Mouse (Mus musculus) large intestine, adult 2 months (tissue): Measurements from ENCODE around the gene Ptprcap. TPM values are rescaled to one million over a fixed set of nuclear protein-coding genes. Genes with fewer than 3 reads are reported as not detected.

Experiments
- polyA plus RNA-seq: library from polyadenylated mRNA; depleted of rRNA; stranded (reverse); fragments of >200 nt; gene quantifications from 2 replicates; pipeline ENCODE4 v1.2.3, GENCODE M21; 2012; rRNA removed

Gene Ptprcap
- polyA plus RNA-seq, 1 experiment: 56.3 TPM

Other genes starting within 250 kb of the Ptprcap start
- 164 and 198 TPM in 2 replicates for gene Tcirg1, start 246.5 kb upstream of the Ptprcap start, polyA plus RNA-seq
- gene Ndufs8, start 240.8 kb upstream of the Ptprcap start, polyA plus RNA-seq: 417 TPM in 2 replicates
- 21.4 and 45.1 TPM in 2 replicates for gene Aldh3b1, start 223.8 kb upstream of the Ptprcap start, polyA plus RNA-seq
- 123 and 160 TPM in 2 replicates for gene Unc93b1, start 218.4 kb upstream of the Ptprcap start, polyA plus RNA-seq
- gene Aldh3b3, start 195.0 kb upstream of the Ptprcap start, polyA plus RNA-seq: 0.16 and 0.95 TPM in 2 replicates
- gene Aldh3b2, start 181.3 kb upstream of the Ptprcap start, polyA plus RNA-seq: 1.3 and 2.0 TPM in 2 replicates
- 42.5 and 88.2 TPM in 2 replicates for gene Acy3, start 167.0 kb upstream of the Ptprcap start, polyA plus RNA-seq
- not detected in 2 replicates for gene Tbx10, start 160.9 kb upstream of the Ptprcap start, polyA plus RNA-seq
- gene Nudt8, start 153.0 kb upstream of the Ptprcap start, polyA plus RNA-seq: 7.7 and 10.5 TPM in 2 replicates
- 1.0 and 2.2 TPM in 2 replicates for gene Gm49405, start 153.0 kb upstream of the Ptprcap start, polyA plus RNA-seq
- 6.8 and 7.3 TPM in 2 replicates for gene Doc2g, start 150.3 kb upstream of the Ptprcap start, polyA plus RNA-seq
- gene Ndufv1, start 140.8 kb upstream of the Ptprcap start, polyA plus RNA-seq: 152 and 205 TPM in 2 replicates
- gene Gstp1, start 115.6 kb upstream of the Ptprcap start, polyA plus RNA-seq: 910 and 1,226 TPM in 2 replicates
- gene Gstp2, start 107.6 kb upstream of the Ptprcap start, polyA plus RNA-seq: 188 and 228 TPM in 2 replicates
- 19.4 and 21.9 TPM in 2 replicates for gene Gstp3, start 94.0 kb upstream of the Ptprcap start, polyA plus RNA-seq
- gene Cabp2, start 72.0 kb upstream of the Ptprcap start, polyA plus RNA-seq: not detected in 2 replicates
- gene Cdk2ap2, start 56.4 kb upstream of the Ptprcap start, polyA plus RNA-seq: 319 and 372 TPM in 2 replicates
- 114 and 145 TPM in 2 replicates for gene Pitpnm1, start 53.6 kb upstream of the Ptprcap start, polyA plus RNA-seq
- 62.8 and 63.6 TPM in 2 replicates for gene Aip, start 27.7 kb upstream of the Ptprcap start, polyA plus RNA-seq
- 0.03 TPM in 1 of 2 replicates, not detected in the other for gene Gpr152, start 13.8 kb upstream of the Ptprcap start, polyA plus RNA-seq
- gene Cabp4, start 9.6 kb upstream of the Ptprcap start, polyA plus RNA-seq: 0.45 and 0.88 TPM in 2 replicates
- gene Coro1b, start 5.0 kb upstream of the Ptprcap start, polyA plus RNA-seq: 385 and 500 TPM in 2 replicates
- gene Rps6kb2, start 9.8 kb downstream of the Ptprcap start, polyA plus RNA-seq: 37.5 and 49.3 TPM in 2 replicates
- 3.2 and 3.3 TPM in 2 replicates for gene Carns1, start 21.9 kb downstream of the Ptprcap start, polyA plus RNA-seq
- gene Tbc1d10c, start 37.7 kb downstream of the Ptprcap start, polyA plus RNA-seq: 23.0 TPM in 2 replicates
- gene Ppp1ca, start 38.5 kb downstream of the Ptprcap start, polyA plus RNA-seq: 374 and 382 TPM in 2 replicates
- gene Rad9a, start 48.1 kb downstream of the Ptprcap start, polyA plus RNA-seq: 25.5 and 26.9 TPM in 2 replicates
- gene Clcf1, start 60.6 kb downstream of the Ptprcap start, polyA plus RNA-seq: 7.4 and 8.4 TPM in 2 replicates
- not detected in 2 replicates for gene AC109138.7, start 60.8 kb downstream of the Ptprcap start, polyA plus RNA-seq
- 116 and 130 TPM in 2 replicates for gene Pold4, start 78.3 kb downstream of the Ptprcap start, polyA plus RNA-seq
- gene Ssh3, start 115.6 kb downstream of the Ptprcap start, polyA plus RNA-seq: 102 and 151 TPM in 2 replicates
- 2.0 and 2.4 TPM in 2 replicates for gene Ankrd13d, start 129.5 kb downstream of the Ptprcap start, polyA plus RNA-seq
- 99.9 and 108 TPM in 2 replicates for gene Grk2, start 152.6 kb downstream of the Ptprcap start, polyA plus RNA-seq
- gene Kdm2a, start 244.7 kb downstream of the Ptprcap start, polyA plus RNA-seq: 64.6 and 107 TPM in 2 replicates